Mouse (Mus musculus) kidney, adult 11 months (tissue): ENCODE measurements around the gene Cldn14.

Source experiments
- DNase-seq: peaks from one replicate; pipeline ENCODE4 v3.0.0; 2022

Cldn14 gene

DNA sequence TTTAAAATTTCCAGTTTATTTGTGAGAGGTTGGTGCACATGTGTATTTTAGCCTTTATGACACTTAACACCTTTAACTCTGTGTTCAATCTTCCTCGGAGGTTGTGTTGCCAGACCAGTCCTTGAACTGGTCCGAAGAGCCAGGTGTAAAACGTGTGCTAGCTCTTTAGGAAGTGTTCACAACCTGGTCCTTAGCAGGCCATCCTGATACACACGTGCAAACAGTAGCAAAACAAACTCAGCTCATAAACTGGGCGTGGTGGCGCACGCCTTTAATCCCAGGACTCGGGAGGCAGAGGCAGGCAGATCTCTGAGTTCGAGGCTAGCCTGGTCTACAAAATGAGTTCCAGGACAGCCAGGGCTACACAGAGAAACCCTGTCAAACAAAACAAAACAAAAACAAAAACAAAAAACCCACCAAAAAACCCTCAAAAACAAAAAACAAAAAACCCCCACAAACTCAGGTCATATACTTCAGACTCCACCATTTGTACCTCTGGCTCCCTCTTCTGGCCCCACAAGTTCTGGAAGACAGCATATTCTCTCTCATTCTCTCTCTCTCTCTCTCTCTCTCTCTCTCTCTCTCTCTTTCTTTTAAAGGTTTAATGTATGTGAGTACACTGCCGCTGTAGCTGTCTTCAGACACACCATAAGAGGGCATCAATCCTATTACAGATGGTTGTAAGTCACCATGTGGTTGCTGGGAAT lies 65.7 kb downstream of the Cldn14 start:
- no peak for DNase-seq

DNA sequence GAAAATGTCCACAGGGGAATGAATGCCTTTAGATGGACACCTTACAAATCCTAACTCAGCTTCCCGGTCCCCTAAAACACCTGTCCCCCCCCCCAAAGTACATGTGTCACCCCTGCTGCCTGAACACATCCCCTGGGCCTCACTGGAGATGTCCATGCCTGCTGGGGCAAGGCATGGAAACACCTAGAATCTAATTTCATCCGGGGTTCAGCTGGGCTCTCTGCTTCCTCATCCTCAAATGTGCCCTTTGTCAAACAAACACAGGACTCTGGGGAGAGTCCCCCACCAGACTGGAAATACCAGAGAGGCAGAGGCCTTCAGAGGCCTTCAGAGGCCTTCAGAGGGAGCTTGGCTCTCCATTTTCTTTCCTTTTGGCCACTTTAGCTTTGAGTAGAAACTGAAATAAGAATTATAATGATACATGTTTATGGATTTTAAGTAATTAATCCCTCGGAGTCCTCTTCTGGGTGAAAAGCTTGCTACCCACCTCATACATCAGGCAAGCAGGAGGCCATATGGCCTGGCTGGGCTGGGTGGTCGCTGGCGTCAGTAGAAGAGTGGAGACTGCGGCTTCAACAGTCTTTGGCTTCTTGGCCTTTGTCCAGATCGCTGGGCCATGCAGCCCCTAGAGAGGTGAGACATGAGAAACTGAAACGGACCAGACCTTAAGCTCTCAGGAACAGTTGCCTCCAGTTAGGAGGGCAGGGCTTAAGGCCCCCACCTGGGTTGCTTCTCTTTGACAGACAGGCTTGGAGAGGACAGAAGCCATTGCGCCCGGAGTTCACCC lies 66.7 kb downstream of the Cldn14 start:
- no peak for DNase-seq

DNA sequence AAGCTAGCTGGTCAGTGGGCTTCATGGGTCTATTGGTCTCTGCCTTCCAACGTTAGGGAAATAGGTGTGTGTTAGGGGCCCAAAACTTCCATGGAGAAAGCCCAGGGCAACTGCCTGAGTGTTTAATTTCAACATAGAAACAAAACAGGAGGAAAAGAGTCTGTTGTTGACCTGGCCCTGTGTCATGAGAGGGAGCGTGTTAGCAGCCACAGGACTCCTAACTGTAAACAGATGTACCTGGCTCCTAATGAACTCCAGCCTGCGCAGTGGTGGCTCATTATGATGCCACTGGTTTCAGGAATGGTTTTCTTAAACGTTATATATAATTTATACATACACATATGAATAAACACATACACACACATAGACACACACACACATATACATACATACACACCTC lies 68.7 kb downstream of the Cldn14 start:
- no peak for DNase-seq

DNA sequence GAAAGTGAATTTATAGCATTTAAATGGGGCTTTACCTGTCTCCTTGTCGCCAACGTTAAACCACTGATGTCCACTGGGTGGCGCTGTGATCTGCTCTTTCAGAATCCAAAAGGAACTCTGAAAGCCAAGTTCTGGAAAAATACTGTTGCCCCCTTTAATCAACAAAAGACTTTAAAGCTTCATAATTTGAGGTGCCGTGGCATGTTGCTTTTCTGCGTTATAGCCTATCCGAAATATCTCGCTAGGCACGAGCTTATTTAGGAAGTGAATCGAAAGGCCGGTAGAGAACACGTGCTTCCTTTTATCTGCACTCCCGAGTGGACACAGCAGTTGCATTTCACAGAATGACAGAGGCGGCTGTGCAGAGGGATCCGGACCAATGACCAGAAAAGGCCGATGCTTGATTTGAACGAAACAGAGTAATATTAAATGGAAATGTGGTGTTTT lies 70.2 kb downstream of the Cldn14 start:
- DNase-seq = no peak

DNA sequence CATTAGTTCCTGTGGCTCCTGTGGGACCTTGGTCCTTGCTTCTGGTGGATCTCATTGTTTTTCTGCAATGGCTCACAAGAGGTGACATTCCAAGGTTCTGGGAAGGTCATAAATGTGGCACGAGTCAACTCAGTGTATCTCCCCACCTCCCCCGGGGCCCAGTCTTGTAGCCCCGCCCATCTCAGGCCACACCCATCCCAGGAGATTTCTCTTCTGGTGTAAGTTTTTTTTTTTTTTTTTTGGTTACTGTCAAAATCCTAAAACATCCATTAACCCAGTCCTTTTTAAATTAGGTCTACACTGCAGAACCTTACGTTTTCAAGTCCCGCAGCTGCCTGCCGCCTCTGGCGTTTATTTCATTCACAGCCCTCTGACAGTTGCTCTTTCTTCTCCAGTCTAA lies 73.6 kb downstream of the Cldn14 start:
- no peak for DNase-seq

DNA sequence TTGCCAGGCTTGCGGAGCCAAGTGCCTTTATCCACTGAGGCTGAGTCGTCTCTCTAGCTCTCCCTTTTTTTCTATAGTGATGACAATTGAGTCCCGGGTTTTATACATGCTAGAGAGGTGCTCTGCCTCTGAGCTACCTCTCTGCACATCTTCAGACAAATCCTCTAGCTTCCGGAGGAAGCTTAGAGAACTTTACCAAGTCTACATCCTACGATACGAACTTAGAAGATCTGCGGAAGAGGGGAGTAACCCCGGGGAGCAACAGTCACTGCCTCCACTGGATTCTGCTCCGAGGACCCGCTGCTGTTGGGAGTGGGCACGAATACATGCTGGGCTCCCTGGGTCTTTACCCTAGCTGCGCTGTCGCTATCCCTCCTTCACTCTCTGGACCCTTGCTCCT lies 74.0 kb downstream of the Cldn14 start:
- no peak for DNase-seq

DNA sequence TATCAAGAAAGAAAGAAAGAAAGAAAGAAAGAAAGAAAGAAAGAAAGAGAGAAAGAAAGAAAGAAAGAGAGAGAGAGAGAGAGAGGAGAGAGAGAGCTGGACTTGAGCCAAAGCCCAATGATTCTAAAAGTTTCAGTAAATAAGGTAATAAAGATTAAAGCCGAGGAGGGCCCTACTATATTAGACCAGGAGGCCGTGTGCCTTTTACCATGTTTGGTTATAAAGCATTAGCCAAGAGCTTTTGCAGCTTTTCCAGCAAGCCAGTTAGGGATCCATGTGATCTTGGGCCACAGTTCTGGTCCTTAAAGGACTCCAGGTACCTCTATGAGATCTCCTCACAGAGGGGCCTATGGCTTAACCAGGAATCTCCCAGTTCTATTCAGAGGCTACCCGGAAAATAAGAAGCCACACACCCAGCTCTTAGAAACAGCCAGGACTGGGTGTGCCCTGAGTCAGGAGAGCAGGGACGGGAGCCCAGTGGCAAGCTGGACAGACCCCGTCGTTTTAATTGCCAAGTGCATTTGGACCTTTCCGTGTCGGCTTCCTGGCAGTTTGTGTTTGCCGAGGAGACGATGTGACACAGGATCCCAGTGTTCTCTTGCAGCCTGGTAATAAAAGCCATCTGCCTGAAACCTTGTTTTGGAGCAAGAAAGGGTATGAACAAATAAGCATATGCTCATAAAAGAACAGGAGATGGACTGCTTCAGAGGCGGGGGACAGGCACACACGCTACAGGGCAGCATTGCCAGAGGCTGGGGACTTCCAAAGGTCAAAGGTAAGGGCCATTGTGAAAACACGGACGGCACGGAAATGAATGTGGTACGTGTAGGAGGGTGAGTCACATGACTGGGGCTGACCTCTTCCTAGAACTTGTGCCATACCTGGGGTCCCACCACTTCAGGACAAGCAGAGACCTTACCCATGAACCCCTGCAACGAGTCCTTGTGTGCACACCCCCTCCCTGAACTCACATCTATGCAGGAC lies 76.2 kb downstream of the Cldn14 start:
- DNase-seq = no peak

DNA sequence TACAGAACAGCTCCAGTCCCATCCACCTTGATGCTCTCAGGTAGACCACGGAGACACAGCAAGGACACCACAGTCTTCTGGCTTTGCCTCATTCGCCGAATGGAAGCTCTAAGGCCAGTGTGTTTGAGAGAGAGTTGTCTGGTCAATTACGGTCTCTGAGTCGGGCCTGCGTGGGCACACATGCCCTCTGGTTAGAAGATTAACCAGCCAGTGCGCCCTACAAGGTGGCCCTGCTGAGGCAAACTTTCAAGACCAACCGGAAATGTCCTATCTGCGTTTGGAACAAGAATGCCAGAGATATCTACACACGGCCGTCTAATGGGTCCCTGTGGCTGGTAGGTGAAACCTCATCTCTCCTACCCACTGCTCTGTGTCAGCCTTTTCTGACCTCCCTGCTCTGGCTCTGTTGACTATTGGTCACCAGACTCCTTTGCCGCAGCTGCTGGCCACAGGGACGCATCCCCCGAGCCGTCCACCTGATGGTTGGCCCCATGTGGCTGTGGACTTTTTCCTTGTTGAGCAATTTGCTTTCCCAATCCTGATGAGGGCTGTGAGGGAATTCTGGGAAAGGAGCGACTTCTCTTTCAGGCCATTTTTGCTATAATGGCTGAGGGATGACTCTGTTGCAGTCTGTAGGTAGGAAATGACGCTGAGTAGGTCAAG lies 79.1 kb downstream of the Cldn14 start:
- no peak for DNase-seq

DNA sequence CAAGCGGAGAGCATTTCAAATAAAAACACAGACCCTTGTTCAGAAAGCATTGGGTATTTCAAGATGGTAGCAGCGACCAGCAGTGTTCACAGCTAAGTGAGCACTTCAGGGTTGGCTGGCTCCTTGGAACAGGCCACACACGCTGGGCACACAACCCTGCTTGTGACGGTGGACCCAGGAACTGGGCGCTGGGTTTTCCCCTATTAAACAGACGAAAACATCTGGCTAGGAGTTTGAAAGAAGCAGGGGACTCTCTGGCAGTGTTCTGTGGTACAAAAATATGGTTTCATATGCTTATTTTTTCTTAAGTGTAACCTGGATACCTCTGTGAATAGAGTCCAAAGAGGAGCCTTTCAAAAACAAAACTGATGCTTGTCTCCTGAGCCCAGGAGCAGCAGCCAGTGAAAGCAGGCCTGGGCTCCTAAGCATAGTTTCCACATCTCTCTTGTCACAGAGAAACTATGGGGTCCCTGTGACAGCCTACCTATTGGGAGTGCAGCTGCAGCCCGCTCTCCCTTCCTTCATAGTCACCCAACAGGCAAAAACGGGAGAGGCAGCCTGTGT lies 82.9 kb downstream of the Cldn14 start:
- DNase-seq = no peak

DNA sequence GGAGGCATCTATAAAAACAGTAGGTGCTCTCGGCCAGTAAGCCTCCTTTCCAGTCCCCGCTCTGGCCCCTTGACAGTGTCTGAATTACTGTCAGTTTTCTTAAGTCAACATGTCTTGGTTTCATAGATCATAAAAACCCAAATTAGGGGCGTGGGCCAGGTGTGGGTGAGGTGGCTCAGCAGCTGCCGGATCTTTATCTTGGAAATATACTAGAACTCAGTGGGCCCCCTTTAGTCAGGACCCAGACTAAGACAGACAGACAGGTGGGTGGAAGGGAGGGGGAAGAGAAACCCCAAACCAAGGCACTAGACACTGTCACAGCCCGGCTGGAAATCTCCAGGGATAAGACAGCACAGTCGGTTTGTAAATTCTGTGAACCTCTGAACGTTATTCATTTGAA lies 84.8 kb downstream of the Cldn14 start:
- no peak for DNase-seq

DNA sequence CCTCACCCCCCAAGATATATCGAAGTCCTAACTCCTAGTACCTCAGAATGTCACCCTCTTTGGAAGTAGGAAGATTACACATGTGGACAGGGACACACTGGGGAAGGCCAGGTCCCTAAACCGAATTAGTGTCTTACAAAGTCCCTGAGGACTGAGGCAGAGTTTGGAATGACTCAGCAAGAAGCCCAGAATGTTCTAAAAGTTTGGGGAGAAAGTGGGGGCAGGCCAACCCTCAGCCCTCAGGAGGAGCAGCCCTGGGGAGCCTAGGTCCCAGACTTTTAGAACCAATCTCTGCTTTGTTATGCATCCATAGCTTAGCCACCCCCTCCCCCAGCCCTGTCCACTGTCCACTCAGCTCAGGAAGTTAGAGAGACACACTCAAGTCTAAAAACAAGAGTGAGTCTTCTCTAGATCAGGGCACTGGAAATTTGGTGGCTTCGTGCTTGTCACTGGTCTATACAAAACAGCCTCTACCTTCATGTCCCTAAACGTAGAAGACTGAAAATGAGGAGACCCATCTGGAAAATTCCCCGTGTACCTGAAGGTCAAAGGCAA lies 85.7 kb downstream of the Cldn14 start:
- no peak for DNase-seq

DNA sequence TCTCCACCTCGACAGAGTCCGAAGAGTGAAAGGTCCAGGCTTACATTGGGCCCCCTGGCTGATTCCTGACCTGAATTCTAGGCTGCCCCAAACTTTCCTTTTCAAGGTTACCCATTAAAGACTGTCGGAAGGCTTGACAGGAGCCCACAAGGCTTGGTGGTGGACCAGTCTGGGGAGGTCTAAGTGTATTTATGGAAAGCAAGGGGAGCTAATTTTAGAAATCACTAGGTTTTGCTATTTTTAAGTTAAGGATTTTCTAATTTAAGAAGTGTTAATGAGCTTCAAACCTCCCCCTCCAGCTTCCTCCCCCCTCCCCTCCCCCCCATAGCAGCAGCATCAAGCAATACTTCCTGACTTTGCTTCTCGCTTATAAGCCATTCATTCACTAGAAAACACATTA lies 88.0 kb downstream of the Cldn14 start:
- DNase-seq = no peak

DNA sequence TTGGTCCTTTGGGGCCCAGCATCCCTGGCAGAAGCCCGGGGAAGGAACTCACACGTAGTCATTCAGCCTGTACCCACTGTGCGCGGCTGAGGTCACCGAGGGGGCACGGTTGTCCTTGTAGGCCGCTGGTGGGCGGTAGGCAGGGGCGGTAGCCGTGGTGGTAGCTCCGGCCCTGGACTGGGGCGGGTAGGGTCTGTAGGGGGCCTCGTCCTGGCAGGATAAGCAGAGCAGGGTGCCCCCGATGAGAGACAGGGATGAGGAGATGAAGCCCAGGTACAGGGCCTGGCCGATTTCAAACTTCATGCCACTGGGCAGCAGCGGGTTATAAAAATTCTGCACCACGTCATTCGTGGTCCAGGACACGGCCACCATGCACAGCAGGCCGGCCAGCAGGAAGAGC lies 89.4 kb downstream of the Cldn14 start:
- no peak for DNase-seq

DNA sequence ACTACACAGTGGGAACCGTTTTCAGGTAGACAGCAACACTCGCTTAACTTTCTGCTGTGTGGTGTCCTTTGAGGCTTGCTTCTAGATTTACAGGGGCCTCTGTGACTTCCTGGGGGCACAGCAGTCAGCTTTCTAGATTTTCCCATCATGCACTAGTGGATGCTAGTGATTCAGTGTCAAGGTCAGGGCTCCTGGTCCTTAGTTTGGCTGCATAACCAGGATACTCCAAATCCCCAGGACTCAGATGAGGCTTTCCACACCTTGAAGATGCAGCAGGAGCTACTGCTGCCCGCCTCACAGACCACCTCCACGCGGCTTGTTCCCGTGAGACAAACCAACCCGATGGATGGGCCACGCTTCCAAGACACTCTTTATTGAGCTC lies 90.0 kb downstream of the Cldn14 start:
- DNase-seq = no peak

DNA sequence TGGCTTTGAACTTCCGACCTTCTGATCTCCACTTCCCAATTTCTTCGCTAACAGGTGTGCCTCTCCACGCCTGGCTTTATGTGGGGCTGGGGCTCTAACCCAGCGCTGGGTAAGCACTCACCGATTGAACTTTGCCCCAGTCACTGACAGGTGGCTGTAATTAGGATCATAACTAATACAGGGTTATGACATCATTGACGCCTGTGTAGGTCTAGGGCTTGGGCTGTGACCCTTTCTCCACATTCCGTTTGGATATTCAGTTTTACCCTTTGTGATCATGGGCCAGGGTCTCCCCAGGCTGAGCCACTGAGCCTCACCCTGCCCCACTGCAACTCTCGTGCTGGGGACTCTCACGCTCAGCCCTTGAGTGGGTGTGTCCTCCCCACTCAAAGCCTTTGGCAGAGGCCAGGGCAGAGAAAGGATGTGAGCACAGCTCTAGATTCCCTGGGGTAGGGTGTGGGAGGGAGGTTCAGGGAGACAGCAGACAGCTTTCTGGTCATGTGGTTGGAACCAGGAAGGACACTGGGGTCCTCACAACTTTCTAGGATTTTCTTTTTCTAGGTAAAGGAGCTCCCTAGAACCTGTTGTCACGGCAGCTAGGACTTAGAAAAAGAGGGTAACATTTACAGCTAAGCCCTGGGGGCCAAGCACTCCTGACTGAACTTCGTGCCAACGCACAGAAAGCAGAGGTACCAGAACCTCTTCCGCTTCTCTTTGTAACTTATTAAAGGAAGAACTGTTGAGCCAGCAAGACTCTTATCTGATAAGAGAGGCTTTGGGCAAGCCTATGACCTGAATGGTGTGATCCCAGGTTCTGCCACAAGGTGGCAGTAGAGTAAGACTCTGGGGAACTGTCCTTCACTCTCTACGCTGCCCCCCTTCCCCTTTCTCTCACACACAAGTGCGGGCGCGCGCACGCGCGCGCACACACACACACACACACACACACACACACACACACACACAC lies 90.6 kb downstream of the Cldn14 start:
- peak; percentile 69 for DNase-seq

DNA sequence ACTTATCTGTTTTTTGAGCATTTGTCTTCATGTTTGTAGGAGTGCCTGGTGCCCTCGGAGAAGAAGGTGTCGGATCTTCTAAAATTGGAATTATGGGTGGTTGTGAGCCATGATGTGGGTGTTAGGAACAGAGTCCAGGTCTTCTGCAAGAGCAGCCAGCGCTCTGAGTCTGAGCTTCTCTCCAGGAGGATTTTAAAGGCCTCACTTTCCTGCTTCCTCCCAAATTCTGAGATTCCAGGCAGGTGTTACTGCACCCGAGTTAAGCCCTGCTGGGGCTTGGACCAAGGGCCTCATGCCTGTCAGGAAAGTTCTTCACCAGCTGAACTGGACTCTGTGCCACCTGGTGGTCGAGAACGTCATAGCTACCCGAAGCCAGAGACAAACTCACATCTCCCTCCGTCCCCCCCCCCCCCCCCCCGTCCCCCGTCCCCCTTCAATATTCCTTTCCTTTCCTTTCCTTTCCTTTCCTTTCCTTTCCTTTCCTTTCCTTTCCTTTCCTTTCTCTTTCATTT lies 93.2 kb downstream of the Cldn14 start:
- DNase-seq = peak; percentile 49

DNA sequence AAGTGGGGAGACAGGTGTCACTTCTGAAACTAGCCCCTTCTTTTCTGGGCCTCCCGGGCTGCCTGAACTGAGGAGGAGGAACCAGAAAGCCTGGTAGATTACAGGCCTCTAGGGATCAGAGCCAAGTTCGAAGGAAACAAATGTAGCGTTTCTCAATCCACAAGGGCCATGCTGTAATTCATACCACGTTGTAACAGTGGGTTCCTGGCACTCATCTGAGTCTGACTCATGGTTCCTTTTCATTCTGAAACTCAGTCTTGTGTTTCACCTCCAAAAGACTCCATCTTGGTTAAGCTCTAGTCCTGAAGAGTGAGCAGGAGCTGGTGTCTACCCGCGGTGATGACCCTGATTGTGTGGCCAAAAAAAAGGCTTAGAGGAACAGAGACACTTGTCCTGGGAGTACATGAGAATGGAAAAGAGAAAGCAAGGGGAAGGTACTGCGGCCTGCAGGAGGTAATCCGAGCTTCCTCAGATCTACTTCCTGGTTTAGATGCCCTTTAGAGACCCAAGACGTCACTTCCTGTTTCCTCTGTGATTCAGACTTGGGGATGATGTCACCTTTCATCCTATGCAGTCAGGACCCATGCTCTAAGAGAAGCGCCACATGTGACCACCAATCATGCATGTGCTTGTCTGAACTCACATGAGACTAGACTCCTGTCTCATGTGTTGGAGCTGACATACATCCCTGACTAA lies 94.6 kb downstream of the Cldn14 start:
- no peak for DNase-seq

DNA sequence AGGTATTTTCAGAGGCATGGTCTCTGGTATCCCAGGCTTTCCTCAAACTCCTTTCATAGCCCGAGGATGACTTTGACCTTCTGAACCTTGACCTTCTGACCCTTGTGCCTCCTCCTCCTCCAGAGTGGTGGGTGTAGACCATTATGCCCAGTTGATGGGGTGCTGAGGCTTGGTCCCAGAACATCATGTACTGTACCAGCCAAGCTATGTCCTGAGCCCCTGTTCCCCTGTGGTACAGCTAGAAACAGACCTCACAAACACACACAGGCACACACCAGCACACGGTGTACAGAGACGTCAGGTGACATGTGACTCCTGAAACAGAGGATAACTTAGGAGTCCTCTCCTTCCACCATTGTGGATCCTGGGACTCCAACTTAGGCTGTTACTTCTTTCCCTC lies 95.8 kb downstream of the Cldn14 start:
- DNase-seq = no peak

DNA sequence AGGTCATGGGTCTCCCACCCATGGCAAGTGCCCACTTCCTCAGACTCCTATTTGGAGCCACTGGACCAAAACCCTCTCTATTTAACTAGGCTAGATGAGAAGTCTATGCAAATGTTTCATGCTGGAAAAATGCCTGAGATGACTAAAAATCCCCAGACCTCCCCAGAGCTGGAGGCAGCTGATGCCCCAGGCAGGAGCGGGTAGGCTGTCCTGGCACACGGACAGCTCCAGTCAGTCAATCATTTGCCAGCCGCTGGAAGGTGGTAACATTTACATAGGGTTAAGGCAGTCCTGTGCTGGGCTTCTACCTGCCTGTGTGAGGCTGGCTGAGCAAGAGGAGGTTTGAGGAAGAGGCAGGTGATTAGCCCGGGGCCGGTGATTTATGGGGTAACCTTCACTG lies 96.5 kb downstream of the Cldn14 start:
- DNase-seq = peak; percentile 87
